8 mouse cellular contexts compared by ENCODE assay signal in the genomic region with DNA sequence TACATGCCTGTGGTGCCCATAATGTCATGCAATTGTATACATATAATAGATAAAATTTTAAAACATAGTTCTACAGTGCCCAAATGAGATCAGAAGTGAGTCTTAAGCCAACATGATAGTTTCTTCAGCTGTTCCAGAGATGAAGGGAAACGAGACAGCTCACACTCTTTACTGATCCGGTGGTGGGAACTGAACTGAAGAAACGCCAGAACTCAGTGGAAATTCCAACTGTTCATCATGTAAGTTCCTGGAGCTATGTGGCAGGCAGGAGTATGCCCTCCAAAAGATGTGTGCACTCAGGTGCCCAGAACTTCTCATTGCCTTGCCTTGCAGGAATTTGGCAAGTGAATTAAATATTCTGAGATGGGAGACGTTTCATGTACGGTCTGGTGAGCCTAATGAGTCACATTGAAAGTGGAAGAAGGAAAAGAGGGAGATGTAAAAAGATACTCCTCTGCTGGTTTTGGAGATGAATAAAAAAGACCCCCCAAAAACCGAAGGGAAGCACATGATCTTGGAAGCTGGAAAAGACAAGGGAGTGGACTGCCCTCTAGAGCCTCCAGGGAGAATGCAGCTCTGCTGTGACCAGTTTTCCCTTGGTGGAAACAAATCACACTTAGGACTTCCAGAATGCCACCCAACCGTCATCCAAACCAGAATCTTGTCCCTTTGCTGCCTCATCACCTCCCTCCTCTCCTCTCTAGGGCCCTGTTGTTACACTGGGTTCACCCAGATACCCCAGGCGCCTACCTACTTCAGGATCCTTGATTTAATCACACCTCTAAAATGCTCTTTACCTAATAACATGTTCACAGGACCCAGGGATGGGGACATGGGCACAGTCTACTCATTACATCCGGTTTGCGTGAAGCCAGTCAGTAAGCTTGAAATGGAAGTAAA. TPM values are rescaled to one million over a fixed set of nuclear protein-coding genes. Genes with fewer than 3 reads are reported as not detected.
DNase-seq lines count a peak whose midpoint lies in the region; TF ChIP-seq lines count a peak whose summit lies in the region.

No protein-coding gene starts in this region.

- intact Hi-C loops in gastrocnemius, adult 2 months (cut with DNase I): no loop called here

- peak; percentile 90 for TF ChIP-seq CTCF in gastrocnemius, adult 2 months (IDR thresholded peaks at IDR 0.05)

- H3K4me3 ChIP-seq in gastrocnemius, adult 2 months: peak overlapping the region; percentile 53

- 0 out of 2 replicates have a peak overlapping the region, but pooled peaks have one; percentile 29 for H3K27ac ChIP-seq in gastrocnemius, adult 2 months

- DNase-seq in gastrocnemius, adult 2 months: peak; percentile 59
- no peak for DNase-seq in gastrocnemius, adult 8-10 months (ENCODE audit: low spot score in 2 of 2)
- peak; percentile 51 to 58 for DNase-seq in B cell, adult 2 months
- peak; percentile 39 to 66 for DNase-seq in adrenal gland, postnatal 36 days
- DNase-seq in frontal cortex, postnatal 25 days (ENCODE audit: low spot score in 2 of 2): peak; percentile 48 to 59
- peak; percentile 42 to 62 for DNase-seq in layer of hippocampus, adult 8-10 months (ENCODE audit: low spot score in 2 of 2)
- DNase-seq in lung, postnatal 36 days: peak; percentile 74
- peak; percentile 48 to 55 for DNase-seq in thymus, postnatal 36 days

RNA-seq across cellular contexts. Expression of a gene that starts 2.2 kb away (rescaled TPM):
- 10 to 100 TPM; 18.7 to 30.6 TPM for total RNA-seq in gastrocnemius, adult 2 months (2021)
- total RNA-seq in gastrocnemius, adult 8-10 months (2022): 10 to 100 TPM; 15.1 to 22.3 (median 19.5) TPM
- 10 to 100 TPM; 10.8 to 11.6 TPM for total RNA-seq in adrenal gland, postnatal 36 days (2021)
- total RNA-seq in layer of hippocampus, adult 8-10 months (2022): 10 to 100 TPM; 28.0 to 34.3 (median 30.4) TPM

RNA-seq across cellular contexts. Expression of a gene that starts 3.3 kb away (rescaled TPM):
- total RNA-seq in gastrocnemius, adult 2 months (2021): 100 to 1,000 TPM; 186 to 220 TPM
- 100 to 1,000 TPM; 154 to 257 (median 186) TPM for total RNA-seq in gastrocnemius, adult 8-10 months (2022)
- 100 to 1,000 TPM; 331 to 395 TPM for total RNA-seq in adrenal gland, postnatal 36 days (2021)
- 100 to 1,000 TPM; 219 to 289 (median 258) TPM for total RNA-seq in layer of hippocampus, adult 8-10 months (2022)

RNA-seq across cellular contexts. Expression of a gene that starts 39.4 kb away (rescaled TPM):
- total RNA-seq in gastrocnemius, adult 2 months (2021): 100 to 1,000 TPM in 1 of 2 experiments, 10 to 100 TPM in 1; 46.5 to 139 TPM
- total RNA-seq in gastrocnemius, adult 8-10 months (2022): 100 to 1,000 TPM in 2 of 4 experiments, 10 to 100 TPM in 2; 56.1 to 401 (median 118) TPM
- total RNA-seq in adrenal gland, postnatal 36 days (2021): 100 to 1,000 TPM; 262 to 383 TPM
- total RNA-seq in layer of hippocampus, adult 8-10 months (2022): 1 to 10 TPM; 4.4 to 8.8 (median 5.1) TPM

Comparison
In these comparisons a context has a peak if more than half of its experiments do, and no peak if none do; other contexts are left out.
1. DNase-seq: peak in gastrocnemius, adult 2 months (single experiment), B cell, adult 2 months (2 of 2), adrenal gland, postnatal 36 days (2 of 2), frontal cortex, postnatal 25 days (2 of 2), layer of hippocampus, adult 8-10 months (2 of 2), lung, postnatal 36 days (single experiment) and thymus, postnatal 36 days (2 of 2); none in gastrocnemius, adult 8-10 months (0 of 2).
2. RNA of a gene that starts 39.4 kb away (total RNA-seq): 262 to 383 TPM in adrenal gland, postnatal 36 days, 56.1 to 401 TPM in gastrocnemius, adult 8-10 months and 46.5 to 139 TPM in gastrocnemius, adult 2 months; 4.4 to 8.8 TPM in layer of hippocampus, adult 8-10 months; every median in the first group is over 4 times any median in the second.